Comparison of ENCODE assay signal across 19 mouse cellular contexts in the genomic region with DNA sequence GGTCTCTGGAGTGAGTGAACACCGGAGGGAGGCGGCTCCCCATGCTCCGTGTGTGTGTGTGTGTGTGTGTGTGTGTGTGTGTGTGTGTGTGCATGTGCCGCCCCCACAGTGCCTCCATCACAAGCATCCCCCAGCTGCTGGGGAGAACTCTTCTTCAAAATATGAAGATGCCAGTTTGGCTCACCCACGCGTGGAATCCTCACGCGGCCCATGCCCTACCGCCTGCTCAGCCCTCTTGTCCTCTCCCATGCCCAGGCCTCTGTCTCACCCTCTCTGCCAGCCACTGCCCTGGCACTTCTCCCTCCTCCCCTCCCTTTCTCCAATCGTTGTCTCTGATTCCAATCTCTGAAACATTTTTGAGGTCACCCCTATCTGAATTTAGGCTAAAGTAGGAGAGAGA. TPM values are rescaled to one million over a fixed set of nuclear protein-coding genes. Genes with fewer than 3 reads are reported as not detected.
DNase-seq lines count a peak whose midpoint lies in the region; ATAC-seq lines count a peak whose summit lies in the region.
"Had no signal": no experiment of that assay in that cellular context is flagged by ENCODE, and none has a peak within 500 bp of the region (broad histone marks: within the 10 kb centered on the region; RNA-seq: fewer than 3 reads in every experiment).

No protein-coding gene starts in this region.

- ATAC-seq in cerebellum, adult (ENCODE audit: insufficient number of reproducible peaks, low FRiP score, low TSS enrichment), result no peak
- ATAC-seq: forebrain, embryonic 14.5 days; intestine, embryonic 15.5 days; lung, postnatal 0 days; midbrain, embryonic 16.5 days had no signal

- DNase-seq in cerebellum, postnatal 10 days, result peak; percentile 60 to 68
- DNase-seq in frontal cortex, adult 2 months (ENCODE audit: extremely low spot score in 1 of 2, low spot score in 1 of 2), result peak; percentile 40 to 77
- peak; percentile 60 to 71 for DNase-seq in left cerebral cortex, adult 18-20 months (ENCODE audit: low spot score in 2 of 2)
- peak; percentile 68 to 71 for DNase-seq in right cerebral cortex, adult 2 months (ENCODE audit: low spot score in 2 of 2)
- no peak for DNase-seq in heart, postnatal 36 days
- no peak for DNase-seq in thymus, postnatal 36 days
- DNase-seq in spleen, postnatal 14 days (ENCODE audit: low spot score in 2 of 2), result no peak
- DNase-seq: adrenal gland, adult 8-10 months; cerebellum, adult 2 months; embryo, embryonic 11 days; gastrocnemius, postnatal 10 days; heart, adult 2 months; thymus, adult 2 months had no signal

- intact Hi-C loops in heart, postnatal 36 days (cut with DNase I), result no loop called here

RNA-seq across cellular contexts. Expression of gene Cacna1i, which starts 47.7 kb away (rescaled TPM):
- polyA plus RNA-seq in frontal cortex, adult 2 months (2012; rRNA removed), result 35.7 and 40.9 TPM in 2 replicates
- 10 to 100 TPM; 58.9 to 60.7 TPM for total RNA-seq in left cerebral cortex, adult 18-20 months (2021)
- total RNA-seq in heart, postnatal 36 days (2021), result under 1 TPM in 1 of 2 experiments, not detected in 1; 0.03 TPM
- polyA plus RNA-seq: heart, embryonic 16.5 days; intestine, embryonic 15.5 days; lung, postnatal 0 days had no signal

Comparison
In these comparisons a context has a peak if more than half of its experiments do, and no peak if none do; other contexts are left out.
1. DNase-seq: peak in cerebellum, postnatal 10 days (2 of 2), frontal cortex, adult 2 months (2 of 2), left cerebral cortex, adult 18-20 months (2 of 2) and right cerebral cortex, adult 2 months (2 of 2); none in heart, postnatal 36 days (0 of 2), thymus, postnatal 36 days (0 of 2) and spleen, postnatal 14 days (0 of 2).
2. RNA of gene Cacna1i, which starts 47.7 kb away (total RNA-seq): 58.9 to 60.7 TPM in left cerebral cortex, adult 18-20 months; 0.03 TPM in heart, postnatal 36 days; every median in the first group is over 10 times any median in the second.